Mouse (Mus musculus) erythroid progenitor cell, adult 5-6 weeks (primary cell): ENCODE measurements around the gene Erlec1. TPM values are rescaled to one million over a fixed set of nuclear protein-coding genes. Genes with fewer than 3 reads are reported as not detected.
A peak's percentile ranks its signal among the peaks of the same experiment; 100 is the strongest.

Experiments
- ATAC-seq: replicated peaks from 2 replicates; pipeline ENCODE4 v1.8.0; 2016; ENCODE audit warnings: moderate number of reproducible peaks, mild to moderate bottlenecking, moderate TSS enrichment, inconsistent platforms; ENCODE audit not compliant: poor library complexity, low FRiP score, severe bottlenecking
- total RNA-seq, 2 experiments: library from RNA; stranded (forward) in 1 of 2; stranded (reverse) in 1 of 2; fragments of 150-400 nt in 1 of 2; fragments of 186-747, 209-891 nt in 1 of 2; gene quantifications; 2 replicates each; pipeline versions ENCODE4 v1.2.3 to v1.2.4; 2015 to 2017; ENCODE audit warnings: low replicate concordance in 2 of 2

Erlec1 gene
- total RNA-seq (2015; ENCODE audit: low replicate concordance) (36.9 and 73.2 TPM in 2 replicates), total RNA-seq (2017; ENCODE audit: low replicate concordance) (37.0 and 39.7 TPM in 2 replicates)

- ATAC-seq = peak; percentile 79
Observed at GRCm38 (mm10) chr11:30954279-30954725, at the start of gene Erlec1. Erlec1 (minus strand) TSS chr11:30954335.

GRCm38 (mm10) chr11:31001169-31001908 lies 47.2 kb upstream of the Erlec1 start:
- ATAC-seq = peak; percentile 79

GRCm38 (mm10) chr11:31000028-31000427 lies 45.9 kb upstream of the Erlec1 start:
- peak; percentile 15 for ATAC-seq

GRCm38 (mm10) chr11:30998704-30999103 lies 44.6 kb upstream of the Erlec1 start:
- 0 out of 2 replicates have a peak, but pooled peaks have one; percentile 10 for ATAC-seq

GRCm38 (mm10) chr11:30998199-30998598 lies 44.1 kb upstream of the Erlec1 start:
- peak; percentile 44 for ATAC-seq

- peak; percentile 75 for ATAC-seq
Observed at GRCm38 (mm10) chr11:30996670-30997069, 42.5 kb upstream of the Erlec1 start.

GRCm38 (mm10) chr11:30986625-30987017 lies 32.5 kb upstream of the Erlec1 start:
- peak; percentile 76 for ATAC-seq

- peak; percentile 97 for ATAC-seq
Observed at GRCm38 (mm10) chr11:30985877-30986624, 31.9 kb upstream of the Erlec1 start, which contains the start of gene Chac2. Chac2 (minus strand) TSS chr11:30986350.

GRCm38 (mm10) chr11:30985237-30985636 lies 31.1 kb upstream of the Erlec1 start:
- ATAC-seq = no peak

- peak; percentile 68 for ATAC-seq
Observed at GRCm38 (mm10) chr11:30953469-30954154, 523 bp downstream of the Erlec1 start.

GRCm38 (mm10) chr11:30952829-30953228 lies 1.3 kb downstream of the Erlec1 start:
- peak; percentile 72 for ATAC-seq

- no peak for ATAC-seq
Observed at GRCm38 (mm10) chr11:30943522-30943921, 10.6 kb downstream of the Erlec1 start.

- no peak for ATAC-seq
Observed at GRCm38 (mm10) chr11:30928498-30928897, 25.6 kb downstream of the Erlec1 start.

- ATAC-seq = peak; percentile 49; the same call in 1 of the 2 replicates
Observed at GRCm38 (mm10) chr11:30928079-30928478, 26.1 kb downstream of the Erlec1 start.

- ATAC-seq = no peak
Observed at GRCm38 (mm10) chr11:30923283-30923682, 30.9 kb downstream of the Erlec1 start.

GRCm38 (mm10) chr11:30920641-30921040 lies 33.5 kb downstream of the Erlec1 start:
- no peak for ATAC-seq

GRCm38 (mm10) chr11:30912311-30912710 lies 41.8 kb downstream of the Erlec1 start:
- no peak for ATAC-seq

- no peak for ATAC-seq
Observed at GRCm38 (mm10) chr11:30899312-30899711, 54.8 kb downstream of the Erlec1 start.

- no peak for ATAC-seq
Observed at GRCm38 (mm10) chr11:30896201-30896600, 57.9 kb downstream of the Erlec1 start.

- no peak for ATAC-seq
Observed at GRCm38 (mm10) chr11:30888153-30888552, 66.0 kb downstream of the Erlec1 start.
